Mouse (Mus musculus) liver, adult 10 weeks (tissue): ENCODE results near the gene Glrx3. TPM values are rescaled to one million over a fixed set of nuclear protein-coding genes. Genes with fewer than 3 reads are reported as not detected.

Source experiments
- polyA plus RNA-seq: library from polyadenylated mRNA; stranded (reverse); fragments of 350-450 nt; fragmentation: Illumina TruSeq; extraction: RNeasy Lipid Tissue Mini Kit (QIAGEN cat#74804); gene quantifications from one replicate; pipeline ENCODE4 v1.2.3, GENCODE M21; 2014; ENCODE audit warnings: low read depth, low replicate concordance

Glrx3 gene
- 152 TPM for polyA plus RNA-seq

DNA sequence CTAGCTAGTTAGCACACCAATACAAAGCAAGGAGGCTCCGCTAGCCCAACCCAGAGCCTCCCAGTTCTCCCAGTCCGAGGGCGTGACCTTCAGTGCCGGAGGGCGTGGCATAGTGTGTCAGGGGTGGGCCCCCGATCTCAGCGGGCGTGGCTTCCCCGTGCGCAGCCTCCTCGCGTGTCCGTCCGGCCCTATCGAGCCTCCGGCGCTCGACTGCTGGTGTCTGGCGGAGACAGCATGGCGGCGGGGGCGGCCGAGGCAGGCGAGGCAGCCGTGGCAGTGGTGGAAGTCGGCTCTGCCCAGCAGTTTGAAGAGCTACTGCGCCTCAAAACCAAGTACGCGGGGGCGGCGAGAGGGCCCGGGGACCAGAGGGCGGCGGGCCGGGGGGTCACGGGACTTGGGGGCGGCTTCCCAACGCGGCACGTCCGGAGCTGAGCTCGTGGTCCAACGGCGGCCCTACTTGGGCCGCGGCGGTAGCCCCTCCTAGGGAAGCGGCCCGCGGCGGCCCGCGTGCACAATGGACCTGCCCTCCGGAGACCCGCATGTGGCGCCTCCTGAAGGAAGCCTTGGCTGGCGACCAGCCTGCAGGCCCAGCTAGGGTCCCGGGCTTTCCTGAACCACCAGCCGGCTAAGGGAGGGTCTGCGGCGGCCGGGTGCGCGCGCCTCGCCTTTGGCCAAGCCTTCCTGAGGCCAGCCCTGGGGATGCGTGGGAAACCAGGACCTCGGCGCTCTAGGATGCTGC is at the start of gene Glrx3:
Glrx3 (plus strand) TSS at position 175 of the 739 bp plus-strand sequence.

DNA sequence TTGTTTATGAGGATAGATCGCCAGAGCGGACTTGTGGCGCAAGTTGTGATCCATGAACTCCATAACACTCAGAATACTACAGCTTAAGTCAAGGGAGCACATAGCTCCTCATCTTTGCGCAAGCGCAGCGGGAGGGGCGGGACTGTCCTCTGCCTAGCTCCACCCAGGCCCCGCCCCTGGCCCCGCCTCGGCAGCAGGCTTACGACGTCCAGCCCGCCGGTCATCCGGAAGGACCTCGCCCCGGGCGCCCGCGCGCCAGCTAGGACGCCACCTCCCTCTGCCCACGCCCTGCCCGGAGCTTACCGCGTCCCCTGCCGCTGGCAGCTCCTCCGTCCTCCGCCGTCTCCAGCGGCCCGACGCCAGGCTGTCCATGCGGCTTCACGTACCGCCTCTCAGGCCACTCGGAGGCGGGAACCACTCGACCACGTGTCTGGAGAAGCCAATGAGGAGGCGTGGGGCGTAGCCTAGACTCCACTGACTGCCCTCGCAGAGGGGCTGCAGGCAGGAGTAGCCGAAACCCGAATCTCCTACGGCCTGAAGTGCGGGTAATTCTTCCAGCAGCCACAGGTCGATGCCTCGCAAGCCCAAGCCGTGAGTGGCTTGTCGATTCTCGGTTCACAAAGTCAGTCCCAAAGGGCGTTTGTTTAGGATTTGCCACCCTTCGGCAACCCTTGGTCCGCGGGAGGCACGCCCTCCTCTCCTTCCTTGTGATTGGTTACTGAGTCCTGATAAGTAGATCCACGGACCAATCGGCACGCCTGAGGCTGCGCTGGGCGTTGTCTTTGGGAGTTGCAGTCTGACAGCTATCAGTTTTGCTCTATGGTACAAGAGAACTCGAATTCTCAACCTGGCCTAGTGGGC is 26.8 kb upstream of the Glrx3 start, which contains the start of gene 9430038I01Rik:
9430038I01Rik (minus strand) TSS at position 426 of the 861 bp plus-strand sequence.

Other genes starting within 250 kb of the Glrx3 start
- not detected for gene Ebf3, start 123.2 kb upstream of the Glrx3 start, polyA plus RNA-seq
- 8.6 TPM for gene 9430038I01Rik, start 26.9 kb upstream of the Glrx3 start, polyA plus RNA-seq